Mouse (Mus musculus): Measurements from ENCODE around the gene Prcd.
"Not testable (repeated sequence)": the region's sequence is repeated elsewhere in the genome, so short reads cannot be mapped to it uniquely, and the experiment has no call there.

The Prcd gene

GRCm38 (mm10) chr11:116653234-116653633 lies at the start of gene Prcd:
TSS of gene Prcd (plus strand) at chr11:116653534.
- no peak for DNase-seq (ENCODE audit: low spot score)

GRCm38 (mm10) chr11:116604097-116604496 lies 49.2 kb upstream of the Prcd start:
- no peak for DNase-seq (ENCODE audit: low spot score)

- DNase-seq (ENCODE audit: low spot score): no peak
These were observed 45.6 kb upstream of the Prcd start for GRCm38 (mm10) chr11:116607717-116608116.

- no peak for DNase-seq (ENCODE audit: low spot score)
These were observed 43.2 kb upstream of the Prcd start for GRCm38 (mm10) chr11:116609965-116610630.

GRCm38 (mm10) chr11:116611168-116611567 lies 42.2 kb upstream of the Prcd start:
- DNase-seq (ENCODE audit: low spot score): not testable (repeated sequence)

- DNase-seq (ENCODE audit: low spot score): no peak
These were observed 41.5 kb upstream of the Prcd start for GRCm38 (mm10) chr11:116611883-116612282.

GRCm38 (mm10) chr11:116612554-116612953 lies 40.8 kb upstream of the Prcd start:
- no peak for DNase-seq (ENCODE audit: low spot score)

- no peak for DNase-seq (ENCODE audit: low spot score)
These were observed 40.1 kb upstream of the Prcd start for GRCm38 (mm10) chr11:116613234-116613633.

GRCm38 (mm10) chr11:116615735-116616437 lies 37.4 kb upstream of the Prcd start:
- no peak for DNase-seq (ENCODE audit: low spot score)

GRCm38 (mm10) chr11:116616438-116617118 lies 36.8 kb upstream of the Prcd start:
- no peak for DNase-seq (ENCODE audit: low spot score)

GRCm38 (mm10) chr11:116617641-116618040 lies 35.7 kb upstream of the Prcd start:
- DNase-seq (ENCODE audit: low spot score): no peak

GRCm38 (mm10) chr11:116618666-116619065 lies 34.7 kb upstream of the Prcd start:
- DNase-seq (ENCODE audit: low spot score): no peak

GRCm38 (mm10) chr11:116619156-116619555 lies 34.2 kb upstream of the Prcd start:
- DNase-seq (ENCODE audit: low spot score): no peak

GRCm38 (mm10) chr11:116619561-116619960 lies 33.8 kb upstream of the Prcd start:
- DNase-seq (ENCODE audit: low spot score): no peak

- DNase-seq (ENCODE audit: low spot score): no peak
These were observed 33.3 kb upstream of the Prcd start for GRCm38 (mm10) chr11:116620073-116620472.

GRCm38 (mm10) chr11:116620559-116621253 lies 32.6 kb upstream of the Prcd start:
- DNase-seq (ENCODE audit: low spot score): no peak

- DNase-seq (ENCODE audit: low spot score): peak; percentile 75
These were observed 32.1 kb upstream of the Prcd start for GRCm38 (mm10) chr11:116621258-116621704.

- no peak for DNase-seq (ENCODE audit: low spot score)
These were observed 29.8 kb upstream of the Prcd start for GRCm38 (mm10) chr11:116623281-116624124.

GRCm38 (mm10) chr11:116624131-116624832 lies 29.1 kb upstream of the Prcd start:
- peak; percentile 89 for DNase-seq (ENCODE audit: low spot score)

- peak; percentile 77 for DNase-seq (ENCODE audit: low spot score)
These were observed 28.0 kb upstream of the Prcd start for GRCm38 (mm10) chr11:116625081-116626000.

Measured in testis, postnatal 14 days (tissue).